Mouse (Mus musculus): ENCODE results near the gene Gm10964. TPM values are rescaled to one million over a fixed set of nuclear protein-coding genes. Genes with fewer than 3 reads are reported as not detected.
"Not testable (repeated sequence)": the region's sequence is repeated elsewhere in the genome, so short reads cannot be mapped to it uniquely, and the experiment has no call there.

Gm10964 gene
- polyA plus RNA-seq, 1 experiment from 2014 or later = not detected

DNA sequence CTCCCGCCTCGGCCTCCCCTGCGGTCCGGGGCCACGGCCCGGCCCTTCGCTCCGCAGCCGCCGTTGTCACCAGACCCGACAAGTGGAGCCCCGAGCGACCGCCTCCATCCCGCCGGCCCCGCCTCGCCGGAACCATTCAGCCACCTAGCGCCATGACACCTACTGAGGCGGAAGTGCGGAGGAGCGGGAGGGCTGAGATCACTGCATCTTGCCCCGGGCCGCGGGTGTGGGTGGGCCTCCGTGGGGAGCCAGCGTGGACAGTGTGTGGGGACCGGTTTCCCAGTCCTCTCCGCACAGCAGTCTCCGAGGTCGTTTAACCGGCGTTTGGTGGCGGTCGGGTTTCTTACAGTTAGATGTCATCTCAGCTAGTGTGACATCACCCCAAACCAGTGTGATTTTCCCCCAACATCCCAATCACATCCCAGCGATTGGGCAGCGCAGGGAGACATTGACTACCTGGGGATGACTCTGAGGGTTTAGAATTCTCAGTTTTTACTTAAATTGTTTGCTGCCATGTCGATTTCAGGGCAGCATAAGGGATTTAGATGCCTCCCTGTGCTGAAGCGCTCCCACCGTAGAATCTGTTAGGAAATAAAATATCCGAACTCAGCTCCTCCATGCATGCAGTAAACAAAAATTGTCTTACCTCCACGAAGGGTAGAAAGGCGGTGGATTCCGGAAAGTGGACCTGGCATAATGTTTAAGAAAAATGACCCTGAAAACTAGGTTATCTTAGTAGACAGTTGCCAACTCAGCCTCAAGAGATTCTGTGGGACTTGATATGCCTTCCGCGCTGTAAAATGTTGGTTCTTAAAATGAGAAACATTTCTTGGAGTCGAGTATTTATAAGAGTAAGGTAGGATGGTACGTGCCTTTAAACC is 52.3 kb downstream of the Gm10964 start, which contains the start of gene Hipk1:
Gene Hipk1, minus strand, starts transcription at position 334 of the 881 bp plus-strand sequence.
- Histone ChIP-seq H3K27ac (peak within 1 kb of the TSS; percentile 91), H3K9me3 (replicated peaks; ENCODE audit: low read length) (no peaks in the 10 kb centered on the region), H3K9ac (ENCODE audit: low read depth, low read length) (peak within 1 kb of the TSS; percentile 97), H3K4me2 (ENCODE audit: low read length) (peak within 1 kb of the TSS; percentile 66), H3K36me3 (ENCODE audit: insufficient read depth, low read length) (no peaks in the 10 kb centered on the region), H3K4me1 (replicated peaks; ENCODE audit: insufficient read depth, low read length) (0 out of 2 replicates have a peak, but pooled peaks cover 8% of the 10 kb centered on the region), H3K27me3 (ENCODE audit: insufficient read depth, low read length) (no peaks in the 10 kb centered on the region), H3K4me3 (replicated peaks; ENCODE audit: low read depth, low read length) (peak within 1 kb of the TSS; percentile 97)
- ATAC-seq (replicated peaks; ENCODE audit: low FRiP score, low read depth) (peak; percentile 96), DNase-seq (ENCODE audit: low spot score) (peak; percentile 97)
- TF ChIP-seq CTCF (IDR thresholded peaks at IDR 0.05; ENCODE audit: low read depth) = no peak
- 11% methylated on average over 43 of the region's 49 CpGs for WGBS

- DNase-seq (ENCODE audit: low spot score); H3K27me3 ChIP-seq (ENCODE audit: insufficient read depth, low read length); H3K9me3 ChIP-seq (replicated peaks; ENCODE audit: low read length); H3K36me3 ChIP-seq (ENCODE audit: insufficient read depth, low read length); H3K4me3 ChIP-seq (replicated peaks; ENCODE audit: low read depth, low read length); H3K4me1 ChIP-seq (replicated peaks; ENCODE audit: insufficient read depth, low read length); ATAC-seq (replicated peaks; ENCODE audit: low FRiP score, low read depth); H3K27ac ChIP-seq; H3K9ac ChIP-seq (ENCODE audit: low read depth, low read length): not testable (repeated sequence)
- 88% methylated on average over 5 of the region's 5 CpGs for WGBS
- H3K4me2 ChIP-seq (ENCODE audit: low read length) = peak overlapping the region; percentile 66; the same call in 1 of the 2 replicates
Observed at GRCm38 (mm10) chr3:103792111-103792406, 52.9 kb downstream of the Gm10964 start.

DNA sequence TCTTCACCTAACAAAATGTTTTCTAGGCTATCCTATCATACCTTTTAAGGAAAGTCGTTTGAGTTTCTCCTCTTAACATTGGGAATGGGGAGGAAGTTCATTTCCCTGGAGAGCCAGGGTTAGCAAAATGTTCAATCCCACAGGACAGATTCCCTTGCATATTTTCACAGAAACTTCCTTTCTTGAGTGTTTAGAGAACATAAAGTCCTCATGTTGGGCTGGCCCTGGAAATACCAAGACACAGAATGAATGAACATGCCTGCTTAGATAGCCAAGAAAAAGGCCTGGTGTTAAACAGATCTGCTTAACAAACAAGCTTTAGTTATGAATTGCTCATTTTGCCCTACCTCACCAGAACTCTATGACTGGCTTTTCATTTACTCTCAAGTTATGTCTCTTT is 53.4 kb downstream of the Gm10964 start:
- H3K36me3 ChIP-seq (ENCODE audit: insufficient read depth, low read length) = no peaks in the 10 kb centered on the region
- no peak overlapping the region for H3K4me2 ChIP-seq (ENCODE audit: low read length)
- no peak for DNase-seq (ENCODE audit: low spot score)
- no peaks in the 10 kb centered on the region for H3K9me3 ChIP-seq (replicated peaks; ENCODE audit: low read length)
- WGBS = 49% methylated on average over 1 of the region's 1 CpGs
- TF ChIP-seq CTCF (IDR thresholded peaks at IDR 0.05; ENCODE audit: low read depth) = no peak
- no peaks in the 10 kb centered on the region for H3K27me3 ChIP-seq (ENCODE audit: insufficient read depth, low read length)
- H3K4me1 ChIP-seq (replicated peaks; ENCODE audit: insufficient read depth, low read length) = 0 out of 2 replicates have a peak, but pooled peaks cover 8% of the 10 kb centered on the region
- H3K9ac ChIP-seq (ENCODE audit: low read depth, low read length) = no peak overlapping the region
- no peak for ATAC-seq (replicated peaks; ENCODE audit: low FRiP score, low read depth)
- H3K4me3 ChIP-seq (replicated peaks; ENCODE audit: low read depth, low read length) = no peak overlapping the region
- no peak overlapping the region for H3K27ac ChIP-seq

Other genes with a start within 250 kb of the Gm10964 start
- 0.05 TPM in 1 of 2 replicates, not detected in the other for gene Syt6, start 164.1 kb upstream of the Gm10964 start, polyA plus RNA-seq (2015; fragmentation: Nextera tagmentation; extraction: Ambion mirVana)
- 0.26 and 0.46 TPM in 2 replicates for gene Atg4a-ps, start 93.3 kb upstream of the Gm10964 start, polyA plus RNA-seq (2015; fragmentation: Nextera tagmentation; extraction: Ambion mirVana)
- 48.5 and 51.2 TPM in 2 replicates for gene Olfml3, start 1.4 kb upstream of the Gm10964 start, polyA plus RNA-seq (2015; fragmentation: Nextera tagmentation; extraction: Ambion mirVana)
- gene Hipk1, start 52.2 kb downstream of the Gm10964 start, polyA plus RNA-seq (2015; fragmentation: Nextera tagmentation; extraction: Ambion mirVana) = 9.8 and 10.2 TPM in 2 replicates
- gene Dclre1b, start 70.1 kb downstream of the Gm10964 start, polyA plus RNA-seq (2015; fragmentation: Nextera tagmentation; extraction: Ambion mirVana) = 23.1 and 27.1 TPM in 2 replicates
- 15.9 and 16.3 TPM in 2 replicates for gene Ap4b1, start 70.2 kb downstream of the Gm10964 start, polyA plus RNA-seq (2015; fragmentation: Nextera tagmentation; extraction: Ambion mirVana)
- gene Gm43064, start 70.2 kb downstream of the Gm10964 start, polyA plus RNA-seq (2015; fragmentation: Nextera tagmentation; extraction: Ambion mirVana) = 0.12 and 0.14 TPM in 2 replicates
- gene Bcl2l15, start 93.2 kb downstream of the Gm10964 start, polyA plus RNA-seq (2015; fragmentation: Nextera tagmentation; extraction: Ambion mirVana) = 0.08 TPM in 1 of 2 replicates, not detected in the other
- 0.57 and 0.79 TPM in 2 replicates for gene Ptpn22, start 120.4 kb downstream of the Gm10964 start, polyA plus RNA-seq (2015; fragmentation: Nextera tagmentation; extraction: Ambion mirVana)
- 10.8 and 11.4 TPM in 2 replicates for gene Rsbn1, start 174.8 kb downstream of the Gm10964 start, polyA plus RNA-seq (2015; fragmentation: Nextera tagmentation; extraction: Ambion mirVana)
- gene Phtf1, start 228.7 kb downstream of the Gm10964 start, polyA plus RNA-seq (2015; fragmentation: Nextera tagmentation; extraction: Ambion mirVana) = 21.8 TPM in 2 replicates

Measured in kidney, postnatal 0 days (tissue).